Mouse (Mus musculus): ENCODE measurements around the gene Mtmr10.
A peak's percentile ranks its signal among the peaks of the same experiment; 100 is the strongest.

Gene Mtmr10

DNA sequence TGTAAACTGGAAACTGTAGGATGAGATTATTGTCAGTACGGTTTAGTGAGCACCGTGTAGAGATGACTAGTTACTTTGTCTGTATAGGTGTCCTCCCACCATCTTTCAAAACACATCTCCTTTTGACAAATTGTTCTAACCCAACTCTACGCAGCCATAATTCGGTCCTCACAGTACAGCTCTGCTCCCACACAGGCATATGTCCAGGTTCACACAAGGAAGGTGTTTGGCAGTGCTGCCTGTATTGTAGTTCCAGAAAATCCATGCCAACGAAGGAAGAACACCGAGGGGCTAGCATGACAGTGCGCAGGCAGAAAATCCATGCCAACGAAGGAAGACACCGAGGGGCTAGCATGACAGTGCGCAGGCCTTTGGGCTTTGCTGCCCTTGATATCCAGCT is 4.3 kb downstream of the Mtmr10 start:
- DNase-seq (ENCODE audit: extremely low read depth, low read depth), result no peak

DNA sequence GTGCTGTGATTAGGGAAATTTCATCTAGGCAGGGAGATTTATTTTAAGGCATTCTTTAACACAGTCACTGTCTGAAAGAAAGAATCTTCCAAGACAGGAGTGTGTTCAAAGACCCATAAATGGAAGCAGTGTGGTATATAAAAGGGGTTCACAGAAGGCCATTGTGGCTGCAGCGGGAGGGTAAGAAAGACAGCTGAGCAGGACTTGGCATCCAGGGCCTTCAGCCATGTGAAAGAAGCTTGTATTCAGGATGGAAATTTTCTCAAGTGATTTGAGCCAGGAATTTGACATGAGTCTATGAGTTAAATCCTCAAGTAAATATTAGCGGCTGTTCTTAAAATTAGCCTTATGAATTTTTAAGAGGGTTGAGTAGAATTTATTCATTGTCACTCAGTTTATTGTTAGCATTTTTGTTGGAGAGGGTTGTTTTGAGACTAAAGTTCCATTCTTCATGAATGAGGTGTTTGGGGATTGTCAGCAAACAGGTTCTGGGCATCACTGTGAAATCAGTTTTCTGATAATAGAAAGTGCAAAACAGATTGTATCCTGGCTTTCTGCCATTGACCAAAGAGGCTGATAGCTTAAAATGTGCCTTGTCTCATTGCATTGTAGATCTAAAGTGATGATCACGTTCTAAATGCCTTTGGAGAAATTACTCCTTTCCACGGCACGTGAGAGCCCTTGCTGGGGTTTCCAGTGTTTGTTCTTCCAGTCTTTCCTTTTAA is 9.0 kb downstream of the Mtmr10 start:
- DNase-seq (ENCODE audit: extremely low read depth, low read depth), result no peak

DNA sequence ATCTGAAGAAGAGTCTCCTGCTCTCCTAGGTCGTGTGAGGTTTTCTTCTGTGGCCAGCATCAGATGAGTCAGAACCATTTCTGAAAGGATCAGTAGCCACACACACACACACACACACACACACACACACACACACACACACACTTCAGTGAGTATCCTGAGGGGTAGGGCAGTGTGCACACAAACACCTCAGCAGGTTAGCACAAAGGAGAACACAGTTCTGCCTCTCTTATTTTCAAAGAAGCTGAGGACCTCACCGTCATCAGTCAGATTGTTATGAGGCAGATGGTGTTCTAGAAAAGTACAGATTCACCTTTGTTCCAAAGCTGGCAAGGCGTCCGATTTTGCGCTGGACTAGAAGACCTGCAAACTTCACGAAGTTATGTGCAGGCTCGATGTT is 22.8 kb downstream of the Mtmr10 start:
- no peak for DNase-seq (ENCODE audit: extremely low read depth, low read depth)

DNA sequence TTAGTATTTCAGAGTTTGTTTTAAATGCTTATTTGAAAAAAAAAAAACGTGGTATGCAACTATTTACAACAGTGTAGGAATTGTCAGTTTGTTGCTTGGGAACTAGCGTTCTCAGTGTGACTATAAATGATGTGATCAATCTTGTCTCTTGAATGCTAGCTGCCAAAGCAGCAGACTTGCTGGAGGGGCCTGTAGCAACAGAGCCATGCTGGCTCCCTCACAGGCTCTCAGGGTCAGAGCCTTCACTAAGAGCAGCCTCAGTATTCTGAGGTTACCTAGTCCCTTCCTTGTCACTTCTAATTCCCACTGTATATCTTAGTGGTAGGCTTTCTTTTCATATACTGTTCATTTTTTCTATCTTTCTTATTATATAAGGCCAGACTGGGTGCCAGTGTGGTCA is 23.3 kb downstream of the Mtmr10 start:
- no peak for DNase-seq (ENCODE audit: extremely low read depth, low read depth)

DNA sequence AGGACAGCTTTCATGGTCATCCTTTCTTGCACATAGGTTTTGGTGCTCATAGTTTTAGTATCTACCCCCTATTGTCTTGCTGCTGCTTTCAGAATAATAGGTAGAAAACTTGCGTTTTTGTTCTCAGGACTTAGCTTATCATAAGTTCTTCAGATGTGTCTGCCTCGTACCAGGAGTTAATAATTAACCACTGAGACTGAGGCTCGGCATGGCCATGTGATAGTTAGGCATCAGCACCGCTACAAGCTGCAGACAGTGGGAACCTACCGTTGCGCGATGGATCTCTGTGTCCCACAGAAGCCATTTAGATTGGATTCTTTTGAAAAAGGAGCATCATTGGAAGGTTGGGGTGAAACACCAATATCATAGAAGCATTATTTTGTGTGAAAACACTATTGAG is 25.4 kb downstream of the Mtmr10 start:
- DNase-seq (ENCODE audit: extremely low read depth, low read depth), result no peak

DNA sequence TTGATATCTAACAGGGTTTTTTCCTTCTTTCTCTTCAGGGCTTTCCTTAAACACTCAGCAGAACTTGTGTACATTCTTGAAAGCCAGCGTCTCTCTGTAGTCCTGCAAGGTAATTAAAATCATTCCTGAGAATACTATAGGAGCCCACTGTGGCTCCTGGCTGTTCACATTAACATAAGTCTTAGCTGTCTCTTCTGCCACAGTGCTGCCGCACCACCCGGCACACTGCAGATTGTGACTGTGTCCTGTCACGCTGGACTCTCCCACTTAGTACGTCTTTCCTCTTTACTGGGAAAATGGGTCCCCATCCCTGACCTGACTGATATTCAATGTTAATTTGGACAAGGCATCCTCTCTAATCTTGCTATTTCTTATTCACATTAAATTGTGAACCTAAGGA is 33.7 kb downstream of the Mtmr10 start:
- no peak for DNase-seq (ENCODE audit: extremely low read depth, low read depth)

DNA sequence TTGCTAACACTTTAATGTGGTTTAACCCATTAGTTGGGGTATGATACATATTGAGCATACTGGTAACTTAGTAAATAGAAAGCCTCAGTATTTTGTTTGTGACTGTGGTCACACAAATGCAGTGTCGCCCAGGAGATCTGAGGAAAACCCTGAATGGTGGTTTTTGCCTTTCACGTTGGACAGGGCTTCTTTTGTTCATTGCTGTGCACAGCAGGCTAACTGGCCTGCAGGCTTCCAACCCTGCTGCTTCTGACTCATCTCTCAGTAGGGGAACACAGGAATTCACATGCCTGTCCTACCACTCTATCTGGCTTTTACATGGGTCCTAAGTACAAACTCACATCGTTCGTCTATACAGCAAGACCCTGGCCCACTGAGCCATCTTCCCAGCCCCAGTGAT is 34.2 kb downstream of the Mtmr10 start:
- DNase-seq (ENCODE audit: extremely low read depth, low read depth), result no peak

DNA sequence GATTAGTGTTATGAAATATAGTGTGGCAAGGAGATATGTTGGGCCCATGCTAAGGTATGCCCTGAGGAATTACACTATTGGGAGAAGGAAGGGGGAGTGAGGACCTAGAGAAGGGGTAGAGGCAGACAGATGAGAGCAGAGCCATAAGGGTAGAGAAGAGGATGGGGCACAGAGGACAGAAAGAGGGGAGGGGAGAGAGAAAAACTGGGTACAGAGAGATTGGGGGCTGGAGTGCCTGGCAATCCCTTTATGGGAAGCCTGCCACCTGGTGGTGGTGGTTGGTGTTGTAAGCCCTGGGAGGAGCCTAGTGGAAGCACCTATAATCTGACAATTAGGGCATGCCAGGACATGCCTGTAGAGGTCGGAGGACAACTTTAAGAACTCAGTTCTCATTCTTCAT is 39.4 kb downstream of the Mtmr10 start:
- DNase-seq (ENCODE audit: extremely low read depth, low read depth), result peak; percentile 50

DNA sequence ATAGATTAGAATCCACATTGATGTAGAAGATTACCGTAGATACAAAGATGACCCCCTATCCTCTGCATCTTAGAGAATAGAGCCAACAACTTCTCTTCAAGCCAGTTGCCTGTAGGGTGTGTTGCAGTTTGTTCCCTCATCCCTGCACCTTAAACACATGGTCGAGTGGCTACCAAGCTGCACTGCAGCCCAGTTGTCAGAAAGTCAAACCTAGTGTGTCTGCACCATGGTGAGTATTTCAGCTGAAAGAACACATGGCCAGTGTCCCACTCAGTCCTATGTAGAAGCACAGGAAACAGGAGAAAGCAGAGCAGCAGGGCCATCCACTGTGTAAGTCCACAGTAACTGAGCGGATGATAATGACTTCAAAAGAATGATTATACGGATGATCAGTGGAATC is 40.0 kb downstream of the Mtmr10 start:
- DNase-seq (ENCODE audit: extremely low read depth, low read depth), result no peak

DNA sequence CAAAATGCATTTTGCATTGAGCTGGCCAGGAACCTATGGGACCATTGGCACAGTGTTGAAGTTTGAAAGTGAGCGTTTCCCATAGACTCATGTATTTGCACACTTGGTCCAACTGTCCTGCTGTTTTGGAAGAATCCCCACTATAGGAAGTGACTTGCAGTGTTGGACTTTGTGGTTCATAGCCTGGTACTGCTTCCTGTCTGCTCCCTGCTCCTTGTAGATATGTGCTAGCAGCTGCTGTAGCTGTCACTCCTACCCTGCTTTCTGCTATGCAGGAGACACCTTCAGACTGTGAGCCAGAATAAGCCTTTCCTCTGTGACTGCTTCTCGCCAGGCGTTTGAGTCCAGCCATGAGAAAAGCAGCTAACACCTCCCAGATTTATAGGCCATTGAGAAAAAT is 43.9 kb downstream of the Mtmr10 start:
- no peak for DNase-seq (ENCODE audit: extremely low read depth, low read depth)

DNA sequence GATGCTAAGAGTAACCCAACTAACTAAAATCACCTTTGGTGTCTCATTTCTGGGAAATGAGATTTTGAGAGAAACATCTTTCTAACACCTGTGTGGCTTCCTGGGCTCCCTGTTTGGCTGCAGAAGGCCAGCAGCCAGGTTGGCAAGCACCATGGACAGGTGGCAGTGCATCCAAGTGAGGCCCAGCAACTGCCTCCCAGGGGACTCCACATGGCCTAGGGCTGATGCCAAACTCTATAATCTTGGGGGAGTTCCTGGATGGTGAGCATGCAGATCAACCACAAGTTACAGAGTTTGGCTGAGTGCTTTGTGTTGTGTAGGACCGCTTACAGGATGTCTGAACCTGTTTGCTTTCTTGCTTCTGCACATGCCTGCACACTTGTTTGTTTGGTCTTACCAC is 45.2 kb downstream of the Mtmr10 start:
- no peak for DNase-seq (ENCODE audit: extremely low read depth, low read depth)

DNA sequence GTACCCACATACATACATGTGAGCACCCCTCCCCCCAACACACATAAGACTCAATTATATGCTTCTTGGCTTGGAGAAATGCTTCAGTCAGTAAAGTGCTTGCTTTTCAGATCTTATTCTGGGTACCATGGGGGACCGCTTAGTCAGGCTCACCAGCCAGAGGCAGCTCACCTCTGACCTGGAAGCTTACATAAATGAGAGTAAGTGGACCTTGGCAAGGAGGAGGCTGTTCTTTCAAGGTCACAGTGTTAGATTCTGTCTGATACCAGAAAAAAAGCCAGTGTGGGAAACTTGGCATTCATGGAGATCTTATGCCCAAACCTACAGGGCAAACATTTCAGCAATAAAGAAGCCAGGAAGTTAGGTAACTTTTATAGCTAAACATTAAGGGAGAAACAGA is 60.4 kb downstream of the Mtmr10 start:
- DNase-seq (ENCODE audit: extremely low read depth, low read depth), result no peak

DNA sequence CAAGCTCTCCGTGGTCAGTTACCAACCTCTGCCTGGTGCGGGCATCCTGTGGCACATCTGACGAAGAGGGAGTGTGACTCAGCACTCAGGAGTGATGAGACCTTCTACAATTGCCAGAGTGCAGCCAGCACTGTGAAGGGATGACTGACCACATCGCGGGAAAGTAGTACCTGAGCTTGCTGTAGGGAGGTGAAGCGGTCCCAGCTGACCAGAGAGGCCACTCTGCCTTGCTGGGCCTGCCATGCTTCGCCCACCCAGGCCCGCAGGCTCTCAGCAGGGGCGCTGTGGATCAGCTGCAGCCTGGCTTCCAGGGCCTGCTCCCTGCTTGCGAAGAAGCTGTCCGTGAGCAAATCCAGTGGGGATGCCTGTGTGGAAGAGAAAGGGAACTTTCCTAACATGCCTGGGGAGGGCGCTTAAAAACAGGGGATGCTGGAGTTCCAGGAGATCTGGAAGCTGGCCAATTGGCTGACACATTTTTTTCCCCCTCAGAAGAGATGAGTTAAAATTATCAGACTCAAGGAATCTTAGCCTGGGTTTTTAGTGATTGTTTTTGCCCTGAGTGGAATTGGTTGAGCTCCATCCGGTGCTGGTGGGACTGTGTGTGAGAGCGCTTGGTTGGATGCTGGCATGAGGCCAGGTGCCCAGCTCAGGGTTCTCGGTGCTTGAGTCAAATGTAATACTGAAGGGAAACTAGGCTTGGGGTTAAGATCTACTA is 61.9 kb downstream of the Mtmr10 start:
- no peak for DNase-seq (ENCODE audit: extremely low read depth, low read depth)

DNA sequence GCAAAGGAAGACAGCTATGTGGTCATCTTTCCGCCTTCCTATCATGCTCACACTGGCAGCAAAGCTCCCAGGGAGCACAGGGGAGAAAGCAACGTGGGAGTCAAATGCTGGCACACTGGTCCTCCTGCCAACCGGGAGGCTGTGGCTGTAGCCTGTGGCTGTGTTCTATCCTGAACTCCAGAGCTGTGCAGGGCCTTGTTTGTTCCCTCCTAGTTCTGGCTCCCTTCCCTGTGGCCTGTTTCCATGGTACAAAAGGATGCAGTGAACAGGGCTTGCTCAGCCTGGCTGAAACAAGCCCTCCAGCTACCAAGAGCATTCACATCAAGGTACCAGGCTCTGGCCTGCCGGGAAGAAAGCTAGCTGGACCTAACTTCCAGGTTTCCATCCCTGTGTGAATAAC is 63.6 kb downstream of the Mtmr10 start:
- no peak for DNase-seq (ENCODE audit: extremely low read depth, low read depth)

DNA sequence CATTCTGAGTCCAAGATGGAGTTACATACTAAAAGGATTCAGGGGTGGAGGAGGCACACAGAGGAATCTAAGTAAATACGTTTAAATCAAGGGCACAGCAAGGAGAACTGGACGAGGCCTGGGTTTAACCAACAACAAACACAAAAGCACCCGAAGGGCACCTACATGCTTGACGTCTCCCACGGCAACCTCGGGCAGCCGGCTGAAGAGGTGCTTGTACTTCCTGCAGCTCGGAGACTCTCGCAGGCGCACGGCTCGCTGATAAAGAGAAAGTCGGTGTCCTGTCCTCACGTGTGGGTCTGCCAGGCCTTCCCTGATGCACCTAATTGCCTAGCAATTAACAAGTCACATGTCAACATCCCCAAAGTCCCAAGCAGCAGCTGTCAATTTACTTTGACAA is 66.8 kb downstream of the Mtmr10 start:
- no peak for DNase-seq (ENCODE audit: extremely low read depth, low read depth)

DNA sequence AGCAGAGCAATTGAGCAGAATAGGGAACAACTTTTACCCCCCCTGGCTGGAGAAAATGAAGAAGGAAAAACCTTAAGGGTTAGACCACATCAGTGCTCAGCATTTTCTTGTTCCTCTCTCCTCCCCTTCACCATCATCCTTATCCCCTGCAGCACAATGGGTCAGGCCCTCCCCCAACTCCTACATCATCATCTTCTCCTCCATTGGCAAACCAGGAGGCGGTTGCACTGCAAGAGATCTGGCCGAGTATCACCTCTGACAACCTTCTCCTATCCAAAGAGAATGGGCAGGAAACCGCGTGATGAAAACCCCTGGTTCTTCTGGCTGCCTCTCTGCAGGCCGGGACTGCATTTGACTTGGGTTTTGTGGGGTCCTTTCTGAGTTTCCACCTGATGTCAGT is 69.2 kb downstream of the Mtmr10 start:
- no peak for DNase-seq (ENCODE audit: extremely low read depth, low read depth)

DNA sequence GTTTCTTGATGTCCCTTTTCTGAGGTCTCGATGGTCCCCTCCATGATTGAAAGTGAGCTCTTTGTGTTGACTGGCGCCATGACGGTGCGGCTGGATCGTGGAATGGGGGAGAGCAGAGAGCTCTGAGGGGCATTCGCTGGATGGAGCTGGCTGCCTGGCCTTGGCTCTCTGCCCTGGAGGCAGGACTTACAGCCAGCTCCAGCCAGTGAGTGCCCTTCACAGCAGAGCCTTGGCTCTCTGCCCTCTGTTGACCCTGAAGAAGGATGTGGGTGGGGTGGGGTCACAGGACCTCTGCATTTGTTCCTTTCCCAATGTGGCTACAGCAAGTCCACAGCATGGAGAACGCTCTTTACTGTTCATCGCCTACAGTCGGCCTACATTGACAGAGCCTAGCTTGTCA is 70.0 kb downstream of the Mtmr10 start:
- no peak for DNase-seq (ENCODE audit: extremely low read depth, low read depth)

DNA sequence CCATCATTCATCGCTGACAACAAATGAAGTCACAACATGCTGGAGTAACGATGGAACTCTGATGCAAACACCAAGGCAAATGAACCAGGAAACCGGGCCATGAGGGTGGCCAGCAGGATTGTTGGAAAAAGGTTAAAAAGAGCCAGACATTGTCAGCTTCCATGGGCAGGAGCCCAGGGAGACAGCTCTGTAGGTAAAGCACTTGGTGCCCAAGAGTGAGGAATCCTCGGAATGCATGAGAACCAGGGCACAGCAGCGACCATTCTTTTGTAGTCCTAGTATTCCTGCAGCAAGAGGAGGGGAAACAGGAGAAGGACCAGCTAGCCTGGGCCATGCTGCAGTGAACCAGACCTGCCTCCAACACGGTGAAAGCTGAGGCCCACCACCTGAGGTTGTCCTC is 71.2 kb downstream of the Mtmr10 start:
- DNase-seq (ENCODE audit: extremely low read depth, low read depth), result no peak

DNA sequence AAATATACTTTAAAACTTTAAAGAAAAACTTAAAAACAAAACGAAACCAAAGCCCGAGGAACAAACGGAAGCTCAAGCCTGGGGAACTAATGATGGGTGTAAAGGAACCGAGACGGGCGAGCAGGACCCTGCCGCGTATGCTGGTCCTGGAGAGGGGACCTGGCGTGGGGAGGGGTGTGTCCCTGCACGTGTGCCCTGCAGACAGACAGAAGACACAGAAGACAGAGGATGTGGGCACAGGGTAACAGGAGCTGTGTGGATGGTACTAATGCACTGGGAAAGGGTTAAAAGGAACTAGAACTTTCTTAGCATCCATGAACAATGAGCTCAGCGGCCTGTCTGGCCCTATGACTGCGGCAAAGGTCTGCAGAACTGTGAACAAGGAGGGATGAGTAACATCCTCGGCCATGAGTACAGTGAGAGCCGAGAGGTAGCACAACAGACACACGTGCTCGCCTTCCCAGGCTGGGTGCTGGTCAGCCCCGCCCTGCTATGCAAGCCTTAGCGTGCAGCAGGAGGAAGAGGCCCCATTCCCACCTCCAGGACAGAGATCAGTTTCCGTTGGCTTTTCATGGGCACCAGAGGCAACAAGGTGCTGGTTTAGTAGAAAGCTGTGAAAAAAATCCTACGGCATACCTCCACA is 72.6 kb downstream of the Mtmr10 start:
- no peak for DNase-seq (ENCODE audit: extremely low read depth, low read depth)

DNA sequence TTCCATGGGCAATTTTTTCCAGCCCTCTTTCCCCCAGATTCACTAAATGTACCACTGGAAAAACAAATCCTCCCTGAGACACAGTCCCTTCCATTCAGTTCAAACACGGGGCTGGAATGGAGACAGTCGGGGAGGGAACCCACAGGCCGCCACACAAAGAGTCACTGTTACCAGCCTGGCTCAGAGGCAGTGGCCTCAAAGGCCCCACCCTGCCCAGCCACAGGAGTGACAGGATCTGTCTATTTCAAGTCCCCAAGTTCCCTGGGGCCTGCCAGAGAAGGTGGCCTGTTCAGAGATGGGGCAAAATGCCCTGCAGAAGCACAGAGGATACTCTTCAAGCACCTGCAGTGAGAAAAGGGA is 73.1 kb downstream of the Mtmr10 start:
- DNase-seq (ENCODE audit: extremely low read depth, low read depth), result no peak

DNA sequence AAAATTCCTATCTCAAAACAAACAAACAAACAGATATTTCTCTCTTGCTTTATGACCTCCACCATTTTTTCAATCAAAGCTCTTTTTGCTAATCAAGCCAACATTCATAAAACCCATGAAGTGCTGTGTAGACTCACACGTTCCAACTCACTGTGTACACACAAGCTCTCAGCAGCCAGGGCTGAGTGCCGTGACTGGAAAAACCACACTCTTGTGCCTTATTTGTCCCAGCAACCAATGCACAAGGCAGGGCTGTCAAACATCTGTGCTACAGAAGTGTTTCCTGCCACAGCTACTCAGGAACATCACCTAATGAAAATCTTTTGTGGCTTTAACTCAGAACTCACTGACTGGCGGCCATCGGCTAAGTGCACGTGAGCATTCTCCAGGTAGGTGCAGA is 78.4 kb downstream of the Mtmr10 start:
- no peak for DNase-seq (ENCODE audit: extremely low read depth, low read depth)

DNA sequence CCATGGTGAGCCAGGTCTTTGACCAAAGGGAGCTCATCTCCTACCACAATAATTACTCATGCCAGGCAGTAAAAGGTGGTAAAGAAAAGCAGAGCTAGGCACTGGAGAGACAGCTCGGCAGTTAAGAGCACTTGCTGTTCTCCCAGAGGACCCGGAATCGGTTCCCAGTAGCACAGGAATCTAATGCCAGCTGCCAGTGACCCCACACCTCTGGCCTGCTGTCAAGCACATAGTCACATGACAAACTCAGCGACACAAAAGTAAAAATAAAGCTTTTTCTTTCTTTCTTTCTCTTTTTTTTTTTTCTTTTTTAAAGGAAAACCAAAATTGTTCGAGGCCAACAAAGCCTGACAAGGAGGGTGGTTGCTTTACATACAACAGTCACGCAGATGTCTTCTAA is 82.4 kb downstream of the Mtmr10 start:
- DNase-seq (ENCODE audit: extremely low read depth, low read depth), result no peak
